Mouse (Mus musculus) lung, postnatal 0 days (tissue): ENCODE measurements around the gene Irf8. TPM values are rescaled to one million over a fixed set of nuclear protein-coding genes. Genes with fewer than 3 reads are reported as not detected.

Experiments used
- ATAC-seq: fragments of 200-750 bp; cut with Nextera tagmentation; 2 replicates; pipeline ENCODE4 v1.8.0; 2017; ENCODE audit warnings: moderate library complexity
- DNase-seq: peaks from one replicate; pipeline ENCODE4 v3.0.0-alpha.2; 2016; ENCODE audit warnings: low spot score
- H3K27ac ChIP-seq: fragments of 300-500 bp; sonication (generic); 2 replicates; pipeline ENCODE4 v1.5.1; 2014; ENCODE audit warnings: antibody characterized with exemption, mild to moderate bottlenecking, low read length, mixed read lengths
- H3K27me3 ChIP-seq: fragments of 300-500 bp; sonication (generic); replicated peaks from 2 replicates; pipeline ENCODE4 v1.6.1; 2014; ENCODE audit warnings: low read length, mixed read lengths; ENCODE audit not compliant: insufficient read depth
- H3K36me3 ChIP-seq: fragments of 300-500 bp; sonication (generic); 2 replicates; pipeline ENCODE4 v1.6.1; 2014; ENCODE audit warnings: low read length, mixed read lengths; ENCODE audit not compliant: insufficient read depth
- H3K4me1 ChIP-seq: fragments of 300-500 bp; sonication (generic); 2 replicates; pipeline ENCODE4 v1.6.1; 2014; ENCODE audit warnings: antibody characterized with exemption, low read depth, low read length, mixed read lengths; ENCODE audit not compliant: insufficient read depth
- H3K4me2 ChIP-seq: fragments of 300-500 bp; sonication (generic); replicated peaks from 2 replicates; pipeline ENCODE4 v1.6.1; 2014; ENCODE audit warnings: low read depth, mild to moderate bottlenecking, low read length, moderate library complexity, mixed read lengths
- H3K4me3 ChIP-seq: fragments of 300-500 bp; sonication (generic); 2 replicates; pipeline ENCODE4 v1.5.1; 2014; ENCODE audit warnings: low read depth, low read length
- H3K9ac ChIP-seq: fragments of 300-500 bp; sonication (generic); replicated peaks from 2 replicates; pipeline ENCODE4 v1.6.1; 2014; ENCODE audit warnings: low read depth, mild to moderate bottlenecking
- H3K9me3 ChIP-seq: fragments of 300-500 bp; sonication (generic); 2 replicates; pipeline ENCODE4 v1.6.1; 2016; ENCODE audit warnings: low read length, mixed read lengths
- CTCF ChIP-seq: IDR thresholded peaks from 2 replicates; pipeline ENCODE4 v1.5.1; 2016; ENCODE audit warnings: antibody characterized with exemption, mild to moderate bottlenecking
- EP300 ChIP-seq: IDR thresholded peaks from 2 replicates; pipeline ENCODE4 v1.6.1; 2016; ENCODE audit warnings: antibody characterized with exemption, mild to moderate bottlenecking, control low read depth
- WGBS: fragments of 180-500 bp; shearing (Covaris S2); extraction: QIAGEN DNeasy Blood & Tissue Kit; methylation state at CpG from one replicate; pipeline ENCODE4 v1.1.7; 2014; 5-methylcytosine and 5-hydroxymethylcytosine counted together
- polyA plus RNA-seq: library from polyadenylated mRNA; unstranded; fragments of >200 nt; fragmentation: Nextera tagmentation; extraction: Ambion mirVana; gene quantifications from 2 replicates; pipeline ENCODE4 v1.2.1, GENCODE M21; 2015

Irf8 gene
- polyA plus RNA-seq, 1 experiment from 2014 or later, result 36.4 TPM

DNA sequence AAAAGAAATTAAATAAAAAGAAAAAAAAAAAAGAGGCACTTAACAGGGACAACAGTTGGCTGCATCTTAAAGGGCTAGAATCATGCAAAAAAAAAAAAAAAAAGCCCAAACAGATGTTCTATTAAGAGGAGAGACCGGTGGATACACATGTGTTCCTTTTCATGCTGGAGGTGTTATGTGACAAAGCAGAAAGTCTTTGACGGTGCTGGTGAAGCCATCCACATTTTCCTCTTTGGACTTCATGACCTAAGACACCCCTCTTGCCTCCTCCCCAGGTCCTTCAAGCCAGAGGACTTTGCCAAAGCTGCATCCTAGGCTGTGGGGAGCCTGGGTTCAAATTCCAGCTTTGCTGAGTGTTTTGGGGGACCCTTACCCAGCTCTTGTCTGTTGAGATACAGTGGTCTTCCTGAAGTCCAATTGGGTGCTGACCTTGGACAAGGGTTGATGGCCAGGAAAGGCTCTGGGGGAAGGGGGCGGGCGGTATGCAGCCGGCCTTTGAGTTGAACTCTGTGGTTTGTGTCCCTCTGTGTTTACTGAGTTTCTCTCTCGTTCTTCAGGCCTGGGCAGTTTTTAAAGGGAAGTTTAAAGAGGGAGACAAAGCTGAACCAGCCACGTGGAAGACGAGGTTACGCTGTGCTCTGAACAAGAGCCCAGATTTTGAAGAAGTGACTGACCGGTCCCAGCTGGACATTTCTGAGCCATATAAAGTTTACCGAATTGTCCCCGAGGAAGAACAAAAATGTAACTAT, 7.2 kb downstream of the Irf8 start:
- DNase-seq, result peak; percentile 87
- ATAC-seq, result peak; percentile 70
- H3K4me3 ChIP-seq, result no peak overlapping the region
- no peak overlapping the region for H3K4me2 ChIP-seq
- TF ChIP-seq CTCF (no peak), EP300 (no peak)
- H3K4me1 ChIP-seq, result peaks cover 27% of the 10 kb centered on the region
- no peaks in the 10 kb centered on the region for H3K9me3 ChIP-seq
- 0 out of 2 replicates have a peak, but pooled peaks cover 4% of the 10 kb centered on the region for H3K36me3 ChIP-seq
- H3K9ac ChIP-seq, result no peak overlapping the region
- no peaks in the 10 kb centered on the region for H3K27me3 ChIP-seq
- 25% methylated on average over 12 of the region's 12 CpGs for WGBS
- peak overlapping the region; percentile 76 for H3K27ac ChIP-seq

DNA sequence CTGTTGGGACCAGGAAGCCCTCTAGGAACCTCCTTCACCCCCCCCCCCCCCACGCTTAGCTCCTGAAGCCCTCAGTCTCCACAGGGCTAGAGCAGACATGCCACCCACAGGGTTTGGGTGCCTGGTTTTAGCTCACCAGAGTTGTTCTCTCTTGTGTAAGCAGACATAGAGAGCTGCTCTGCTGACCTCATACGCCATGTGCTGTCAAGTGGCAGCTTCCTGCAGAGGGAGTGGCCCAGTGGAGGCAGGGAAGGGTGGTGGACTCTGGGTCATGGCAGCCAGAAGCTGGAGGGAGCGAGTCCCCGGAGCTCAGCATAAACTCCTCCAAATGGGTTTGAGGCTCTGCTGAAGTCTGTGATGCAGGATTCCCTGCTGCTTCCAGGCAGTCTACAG, 7.7 kb downstream of the Irf8 start:
- WGBS, result 31% methylated on average over 4 of the region's 4 CpGs
- Histone ChIP-seq H3K4me2 (no peak overlapping the region), H3K4me3 (no peak overlapping the region), H3K9me3 (no peaks in the 10 kb centered on the region), H3K27me3 (no peaks in the 10 kb centered on the region), H3K36me3 (0 out of 2 replicates have a peak, but pooled peaks cover 4% of the 10 kb centered on the region), H3K4me1 (peaks cover 27% of the 10 kb centered on the region), H3K27ac (peak overlapping the region; percentile 76), H3K9ac (no peak overlapping the region)
- TF ChIP-seq CTCF (no peak; the same call in 1 of the 2 replicates), EP300 (peak; percentile 63)
- ATAC-seq (peak; percentile 88), DNase-seq (peak; percentile 91)

DNA sequence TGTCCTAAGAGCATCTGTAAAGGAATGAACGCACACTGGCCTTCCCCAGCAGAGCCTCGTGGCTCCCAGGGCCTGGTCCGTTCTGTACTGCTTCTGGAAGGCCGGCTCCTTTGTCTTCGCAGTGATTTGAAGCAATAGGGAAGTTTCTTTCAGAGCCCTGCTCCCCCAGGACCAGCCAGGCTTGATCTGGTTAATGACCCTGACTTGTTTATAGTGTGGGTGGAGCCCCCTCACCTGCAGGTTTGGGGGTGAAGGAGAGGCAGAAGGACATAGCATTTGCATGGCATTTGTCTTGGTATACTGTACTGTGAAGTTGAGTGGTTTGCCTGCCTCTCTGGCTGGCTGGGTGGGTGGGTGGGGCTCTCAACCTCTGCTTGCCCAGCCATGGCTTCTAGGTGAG, 8.3 kb downstream of the Irf8 start:
- no peaks in the 10 kb centered on the region for H3K27me3 ChIP-seq
- no peak for TF ChIP-seq CTCF
- no peak for TF ChIP-seq EP300
- peaks cover 23% of the 10 kb centered on the region for H3K4me1 ChIP-seq
- 75% methylated on average over 5 of the region's 5 CpGs for WGBS
- H3K36me3 ChIP-seq, result 0 out of 2 replicates have a peak, but pooled peaks cover 4% of the 10 kb centered on the region
- H3K9me3 ChIP-seq, result no peaks in the 10 kb centered on the region
- no peak for ATAC-seq
- no peak for DNase-seq
- no peak overlapping the region for H3K4me3 ChIP-seq
- peak overlapping the region; percentile 76; the same call in 1 of the 2 replicates for H3K27ac ChIP-seq
- no peak overlapping the region for H3K4me2 ChIP-seq
- H3K9ac ChIP-seq, result no peak overlapping the region

DNA sequence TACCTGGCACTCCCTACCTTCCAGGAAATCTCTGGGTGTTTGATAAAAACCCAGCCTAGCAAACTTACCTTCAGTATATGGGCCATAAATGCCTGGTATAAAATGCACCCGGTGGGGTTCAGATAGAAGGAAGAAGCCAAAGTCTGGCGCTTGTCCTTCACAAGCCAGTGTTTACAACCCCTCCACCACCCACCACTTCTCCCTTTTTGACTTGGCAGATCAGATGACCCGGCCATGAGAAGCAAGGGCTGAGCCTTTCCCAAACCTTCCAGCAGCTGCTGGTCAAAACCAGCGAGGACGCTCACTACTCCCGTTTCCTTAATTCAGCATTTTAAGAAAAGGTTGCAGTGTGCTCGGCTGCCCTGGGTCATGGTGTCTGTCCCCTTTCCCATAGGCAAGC, 9.1 kb downstream of the Irf8 start:
- 57% methylated on average over 7 of the region's 7 CpGs for WGBS
- H3K9me3 ChIP-seq, result no peaks in the 10 kb centered on the region
- no peak overlapping the region for H3K27ac ChIP-seq
- H3K27me3 ChIP-seq, result no peaks in the 10 kb centered on the region
- no peak for TF ChIP-seq EP300
- TF ChIP-seq CTCF, result no peak
- no peak overlapping the region for H3K9ac ChIP-seq
- no peak overlapping the region for H3K4me2 ChIP-seq
- H3K36me3 ChIP-seq, result 0 out of 2 replicates have a peak, but pooled peaks cover 4% of the 10 kb centered on the region
- ATAC-seq (no peak), DNase-seq (no peak)
- peaks cover 22% of the 10 kb centered on the region for H3K4me1 ChIP-seq
- no peak overlapping the region for H3K4me3 ChIP-seq

DNA sequence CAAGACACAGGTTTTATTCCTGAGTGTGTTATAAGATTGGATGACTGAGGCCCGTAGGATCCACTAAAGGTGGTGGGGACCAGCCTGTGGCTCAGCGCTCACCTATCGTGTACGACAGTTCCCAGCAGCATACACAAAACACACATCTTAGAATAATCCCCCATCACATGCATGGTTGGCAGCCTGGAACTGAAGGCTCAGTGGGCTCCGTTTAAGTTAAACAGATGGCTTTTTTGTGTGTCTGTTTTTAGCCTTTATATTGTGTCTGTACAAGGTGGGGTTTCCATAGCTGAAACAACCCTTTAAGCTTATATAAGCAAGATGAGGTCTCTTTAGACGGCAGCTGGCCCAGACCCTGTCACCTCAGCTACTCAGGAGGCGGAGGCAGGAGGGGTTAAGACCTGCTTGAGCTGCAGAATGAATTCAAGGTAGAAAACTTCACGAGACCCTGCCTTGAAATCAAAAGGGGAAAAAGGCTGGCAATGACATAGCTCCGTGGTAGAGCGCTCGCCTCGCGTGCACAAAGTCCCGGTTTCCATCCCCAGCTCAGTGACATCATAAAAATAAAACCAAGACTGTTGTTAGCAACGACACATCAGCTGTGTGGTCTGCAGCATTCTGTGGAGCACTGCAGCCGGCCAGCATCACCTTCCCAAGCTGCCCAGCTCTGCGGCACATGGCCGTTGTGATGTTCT, 10.0 kb downstream of the Irf8 start:
- no peak for ATAC-seq
- 85% methylated on average over 18 of the region's 18 CpGs for WGBS

DNA sequence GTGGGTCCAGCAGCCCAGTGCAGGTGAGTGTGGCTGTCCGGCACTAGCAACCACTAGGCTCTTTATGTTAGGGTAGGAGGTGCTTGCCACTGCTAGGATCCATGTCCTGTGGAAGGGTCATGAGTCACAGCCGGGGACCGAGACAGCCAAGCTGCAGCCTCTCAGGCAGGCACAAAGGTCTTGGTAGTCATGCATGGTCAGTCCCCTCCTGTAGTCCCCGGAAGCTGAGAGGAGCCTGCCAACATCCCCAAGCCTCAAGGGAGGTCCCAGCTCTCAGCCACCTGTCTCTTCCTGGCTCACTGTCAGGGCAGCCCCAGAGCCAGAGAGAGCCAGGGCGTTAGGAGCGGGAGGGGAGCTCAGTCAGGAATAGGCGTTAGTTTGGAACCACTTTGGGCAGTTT, 11.1 kb downstream of the Irf8 start:
- no peak overlapping the region for H3K4me2 ChIP-seq
- H3K27me3 ChIP-seq, result no peaks in the 10 kb centered on the region
- no peak for ATAC-seq
- H3K9me3 ChIP-seq, result no peaks in the 10 kb centered on the region
- 81% methylated on average over 7 of the region's 7 CpGs for WGBS
- H3K36me3 ChIP-seq, result 0 out of 2 replicates have a peak, but pooled peaks cover 4% of the 10 kb centered on the region
- no peak overlapping the region for H3K9ac ChIP-seq
- no peak overlapping the region for H3K27ac ChIP-seq
- no peak for TF ChIP-seq EP300
- no peak for TF ChIP-seq CTCF
- no peak overlapping the region for H3K4me3 ChIP-seq
- peaks cover 26% of the 10 kb centered on the region for H3K4me1 ChIP-seq
- no peak for DNase-seq

More for the DNA sequence above, 10.0 kb downstream of the Irf8 start:
- Histone ChIP-seq H3K9me3 (no peaks in the 10 kb centered on the region), H3K4me1 (peaks cover 22% of the 10 kb centered on the region), H3K36me3 (0 out of 2 replicates have a peak, but pooled peaks cover 4% of the 10 kb centered on the region), H3K27me3 (no peaks in the 10 kb centered on the region), H3K9ac (no peak overlapping the region), H3K4me2 (no peak overlapping the region), H3K4me3 (no peak overlapping the region), H3K27ac (no peak overlapping the region)
- DNase-seq, result no peak
- TF ChIP-seq CTCF (no peak), EP300 (no peak)
